In the genomic region with DNA sequence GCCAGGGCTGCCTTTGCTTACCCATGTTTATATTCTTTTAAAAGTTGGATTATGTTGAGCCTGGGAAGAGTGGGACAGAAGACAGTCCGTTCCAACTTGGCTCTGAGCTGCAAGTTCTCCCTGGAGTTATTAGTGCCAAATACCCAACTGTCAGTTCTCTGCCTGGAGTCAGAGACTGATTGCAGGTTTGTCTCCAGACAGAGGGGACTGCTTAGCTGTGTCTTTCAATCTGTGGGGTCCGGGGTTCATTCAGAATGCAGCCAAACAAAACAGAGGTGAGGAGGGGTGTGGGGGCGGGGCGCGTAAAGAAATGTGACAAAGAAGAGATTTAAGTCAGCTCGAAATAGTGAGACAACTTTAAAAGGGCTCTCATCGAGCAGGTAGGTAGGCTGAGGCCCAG, we compare ENCODE assay signal across 8 mouse cellular contexts. TPM values are rescaled to one million over a fixed set of nuclear protein-coding genes. Genes with fewer than 3 reads are reported as not detected.
DNase-seq lines count a peak whose midpoint lies in the region; ATAC-seq and TF ChIP-seq lines count a peak whose summit lies in the region.

No protein-coding gene starts in this region.

- H3K4me2 ChIP-seq in neural tube, embryonic 13.5 days, result peak overlapping the region; percentile 66

- no peak for TF ChIP-seq POLR2A in liver, adult 2 months (IDR thresholded peaks at IDR 0.05; ENCODE audit: extremely low read depth, insufficient read depth, low read length)

- 1% methylated on average over 7 of the region's 7 CpGs for WGBS in liver, adult 2 months
- WGBS in embryonic facial prominence, embryonic 10.5 days, result 6% methylated on average over 7 of the region's 7 CpGs
- WGBS in neural tube, embryonic 13.5 days, result 4% methylated on average over 7 of the region's 7 CpGs

- H3K27me3 ChIP-seq in liver, adult 2 months (ENCODE audit: control insufficient read depth, insufficient read depth, low read length), result no peaks in the 10 kb centered on the region
- no peaks in the 10 kb centered on the region for H3K27me3 ChIP-seq in embryonic facial prominence, embryonic 10.5 days (replicated peaks; ENCODE audit: low read depth, poor library complexity, severe bottlenecking)
- no peaks in the 10 kb centered on the region for H3K27me3 ChIP-seq in neural tube, embryonic 13.5 days

- peak; percentile 22 for ATAC-seq in inflammation-experienced regulatory T-cells, adult 6 months
- ATAC-seq in neural tube, embryonic 13.5 days (ENCODE audit: low read depth), result peak; percentile 40

- peaks cover 9% of the 10 kb centered on the region; the same call in 1 of the 2 replicates for H3K79me2 ChIP-seq in liver, adult 2 months (ENCODE audit: control insufficient read depth, insufficient read depth, low read length)

- no peaks in the 10 kb centered on the region for H3K9me3 ChIP-seq in embryonic facial prominence, embryonic 10.5 days
- no peaks in the 10 kb centered on the region for H3K9me3 ChIP-seq in neural tube, embryonic 13.5 days

- intact Hi-C loops in left cerebral cortex, postnatal 4 days (cut with DNase I), result no loop called here

- DNase-seq in liver, adult 2 months (ENCODE audit: extremely low read depth, low read depth, low spot score), result peak; percentile 90
- no peak for DNase-seq in liver
- no peak for DNase-seq in embryonic facial prominence, embryonic 10.5 days (ENCODE audit: low spot score)
- no peak for DNase-seq in left cerebral cortex, postnatal 4 days
- DNase-seq in frontal cortex, postnatal 14 days (ENCODE audit: low spot score in 2 of 2), result no peak
- DNase-seq in kidney, postnatal 10 days, result no peak

- peak overlapping the region; percentile 85 for H3K4me3 ChIP-seq in liver, adult 2 months (ENCODE audit: insufficient read depth, low read depth, low read length)
- H3K4me3 ChIP-seq in embryonic facial prominence, embryonic 10.5 days, result peak overlapping the region; percentile 87
- peak overlapping the region; percentile 75 for H3K4me3 ChIP-seq in neural tube, embryonic 13.5 days

- H3K4me1 ChIP-seq in liver, adult 2 months (ENCODE audit: control insufficient read depth, insufficient read depth, low read length), result peaks cover 31% of the 10 kb centered on the region
- peaks cover 20% of the 10 kb centered on the region for H3K4me1 ChIP-seq in embryonic facial prominence, embryonic 10.5 days
- peaks cover 15% of the 10 kb centered on the region for H3K4me1 ChIP-seq in neural tube, embryonic 13.5 days (replicated peaks)

- H3K9ac ChIP-seq in liver, adult 2 months (ENCODE audit: low read depth, low read length), result peak overlapping the region; percentile 86
- peak overlapping the region; percentile 84 for H3K9ac ChIP-seq in neural tube, embryonic 13.5 days

- TF ChIP-seq CTCF in liver, adult 2 months (IDR thresholded peaks at IDR 0.05; ENCODE audit: low read depth, low read length), result no peak

- H3K27ac ChIP-seq in liver, adult 2 months (replicated peaks; ENCODE audit: insufficient read depth, low read depth, low read length), result peak overlapping the region; percentile 87
- H3K27ac ChIP-seq in embryonic facial prominence, embryonic 10.5 days (replicated peaks), result peak overlapping the region; percentile 86
- peak overlapping the region; percentile 63; the same call in 1 of the 2 replicates for H3K27ac ChIP-seq in neural tube, embryonic 13.5 days (replicated peaks)

- no peaks in the 10 kb centered on the region; the same call in 1 of the 2 replicates for H3K36me3 ChIP-seq in liver, adult 2 months (ENCODE audit: control insufficient read depth, insufficient read depth, low read length)
- peaks cover 26% of the 10 kb centered on the region for H3K36me3 ChIP-seq in embryonic facial prominence, embryonic 10.5 days (replicated peaks)
- H3K36me3 ChIP-seq in neural tube, embryonic 13.5 days, result peaks cover 24% of the 10 kb centered on the region

RNA-seq across cellular contexts. Expression of a gene that starts 1.7 kb away (rescaled TPM):
- 14.0 and 14.9 TPM in 2 replicates for total RNA-seq in liver, adult 2 months (2014; rRNA removed)
- 61.4 and 73.7 TPM in 2 replicates for polyA plus RNA-seq in liver, adult 2 months (2012; rRNA removed)
- 11.0 and 13.2 TPM in 2 replicates for polyA plus RNA-seq in embryonic facial prominence, embryonic 10.5 days (2016; fragmentation: Nextera tagmentation; extraction: Ambion mirVana)
- 1 to 10 TPM; 1.6 to 2.0 (median 1.8) TPM for polyA plus RNA-seq in inflammation-experienced regulatory T-cells, adult 6 months (2017; shearing (Covaris generic))
- polyA plus RNA-seq in neural tube, embryonic 13.5 days (2015; fragmentation: Nextera tagmentation; extraction: Ambion mirVana), result 13.1 and 14.2 TPM in 2 replicates
- 1 to 10 TPM; 5.7 to 6.6 TPM for total RNA-seq in left cerebral cortex, postnatal 4 days (2021)

RNA-seq across cellular contexts. Expression of a gene that starts 18.2 kb away (rescaled TPM):
- 114 and 123 TPM in 2 replicates for total RNA-seq in liver, adult 2 months (2014; rRNA removed)
- polyA plus RNA-seq in liver, adult 2 months (2012; rRNA removed), result 328 and 437 TPM in 2 replicates
- 106 and 114 TPM in 2 replicates for polyA plus RNA-seq in embryonic facial prominence, embryonic 10.5 days (2016; fragmentation: Nextera tagmentation; extraction: Ambion mirVana)
- polyA plus RNA-seq in inflammation-experienced regulatory T-cells, adult 6 months (2017; shearing (Covaris generic)), result 10 to 100 TPM; 75.5 to 92.5 (median 76.8) TPM
- polyA plus RNA-seq in neural tube, embryonic 13.5 days (2015; fragmentation: Nextera tagmentation; extraction: Ambion mirVana), result 49.8 and 58.8 TPM in 2 replicates
- 10 to 100 TPM; 35.3 to 36.8 TPM for total RNA-seq in left cerebral cortex, postnatal 4 days (2021)

RNA-seq across cellular contexts. Expression of a gene that starts 21.7 kb away (rescaled TPM):
- total RNA-seq in liver, adult 2 months (2014; rRNA removed), result 0.09 TPM in 1 of 2 replicates, not detected in the other
- polyA plus RNA-seq in liver, adult 2 months (2012; rRNA removed), result 0.19 and 0.26 TPM in 2 replicates
- polyA plus RNA-seq in embryonic facial prominence, embryonic 10.5 days (2016; fragmentation: Nextera tagmentation; extraction: Ambion mirVana), result 1.8 and 2.6 TPM in 2 replicates
- 1 to 10 TPM; 1.3 to 3.2 (median 1.9) TPM for polyA plus RNA-seq in inflammation-experienced regulatory T-cells, adult 6 months (2017; shearing (Covaris generic))
- polyA plus RNA-seq in neural tube, embryonic 13.5 days (2015; fragmentation: Nextera tagmentation; extraction: Ambion mirVana), result 0.74 and 0.80 TPM in 2 replicates
- total RNA-seq in left cerebral cortex, postnatal 4 days (2021), result under 1 TPM; 0.36 TPM

RNA-seq across cellular contexts. Expression of a gene that starts 23.3 kb away (rescaled TPM):
- 11.7 and 13.4 TPM in 2 replicates for total RNA-seq in liver, adult 2 months (2014; rRNA removed)
- 9.1 and 9.3 TPM in 2 replicates for polyA plus RNA-seq in liver, adult 2 months (2012; rRNA removed)
- polyA plus RNA-seq in embryonic facial prominence, embryonic 10.5 days (2016; fragmentation: Nextera tagmentation; extraction: Ambion mirVana), result 117 and 120 TPM in 2 replicates
- 10 to 100 TPM; 28.8 to 36.2 (median 36.2) TPM for polyA plus RNA-seq in inflammation-experienced regulatory T-cells, adult 6 months (2017; shearing (Covaris generic))
- 61.8 and 63.1 TPM in 2 replicates for polyA plus RNA-seq in neural tube, embryonic 13.5 days (2015; fragmentation: Nextera tagmentation; extraction: Ambion mirVana)
- 10 to 100 TPM; 32.4 to 36.6 TPM for total RNA-seq in left cerebral cortex, postnatal 4 days (2021)

RNA-seq across cellular contexts. Expression of a gene that starts 23.6 kb away (rescaled TPM):
- total RNA-seq in liver, adult 2 months (2014; rRNA removed), result not detected in 2 replicates
- not detected in 2 replicates for polyA plus RNA-seq in liver, adult 2 months (2012; rRNA removed)
- polyA plus RNA-seq in embryonic facial prominence, embryonic 10.5 days (2016; fragmentation: Nextera tagmentation; extraction: Ambion mirVana), result 1.1 and 1.3 TPM in 2 replicates
- polyA plus RNA-seq in inflammation-experienced regulatory T-cells, adult 6 months (2017; shearing (Covaris generic)), result under 1 TPM in 2 of 3 experiments, not detected in 1; 0.40 to 0.44 TPM
- 0.70 and 0.87 TPM in 2 replicates for polyA plus RNA-seq in neural tube, embryonic 13.5 days (2015; fragmentation: Nextera tagmentation; extraction: Ambion mirVana)
- total RNA-seq in left cerebral cortex, postnatal 4 days (2021), result under 1 TPM; 0.44 to 0.90 TPM
